Mouse (Mus musculus): ENCODE data around the gene Tango6. TPM values are rescaled to one million over a fixed set of nuclear protein-coding genes. Genes with fewer than 3 reads are reported as not detected.

Gene Tango6
- polyA plus RNA-seq, 1 experiment from 2014 or later, result 7.2 TPM

- Histone ChIP-seq H3K4me3 (ENCODE audit: low read depth, low read length) (no peak overlapping the region), H3K36me3 (ENCODE audit: control insufficient read depth, insufficient read depth, low read length) (no peaks in the 10 kb centered on the region), H3K9me3 (ENCODE audit: control insufficient read depth, low read length) (no peaks in the 10 kb centered on the region), H3K27ac (ENCODE audit: low read depth, low read length) (no peak overlapping the region), H3K4me2 (replicated peaks; ENCODE audit: low read depth, low read length) (no peak overlapping the region), H3K4me1 (replicated peaks; ENCODE audit: control insufficient read depth, insufficient read depth, low read length) (no peaks in the 10 kb centered on the region), H3K9ac (ENCODE audit: low read depth, low read length) (no peak overlapping the region), H3K27me3 (ENCODE audit: control insufficient read depth, insufficient read depth, low read length) (no peaks in the 10 kb centered on the region)
- DNase-seq (ENCODE audit: low spot score) (no peak), ATAC-seq (ENCODE audit: low FRiP score) (no peak)
- 88% methylated on average over 4 of the region's 4 CpGs for WGBS
Observed at GRCm38 (mm10) chr8:106643100-106643499, 39.8 kb upstream of the Tango6 start.

- Histone ChIP-seq H3K4me1 (replicated peaks; ENCODE audit: control insufficient read depth, insufficient read depth, low read length) (no peaks in the 10 kb centered on the region), H3K4me2 (replicated peaks; ENCODE audit: low read depth, low read length) (no peak overlapping the region), H3K27ac (ENCODE audit: low read depth, low read length) (no peak overlapping the region), H3K27me3 (ENCODE audit: control insufficient read depth, insufficient read depth, low read length) (no peaks in the 10 kb centered on the region), H3K9me3 (ENCODE audit: control insufficient read depth, low read length) (no peaks in the 10 kb centered on the region), H3K4me3 (ENCODE audit: low read depth, low read length) (no peak overlapping the region), H3K36me3 (ENCODE audit: control insufficient read depth, insufficient read depth, low read length) (no peaks in the 10 kb centered on the region), H3K9ac (ENCODE audit: low read depth, low read length) (no peak overlapping the region)
- ATAC-seq (ENCODE audit: low FRiP score), result no peak
- DNase-seq (ENCODE audit: low spot score), result no peak
- 79% methylated on average over 3 of the region's 3 CpGs for WGBS
Observed at GRCm38 (mm10) chr8:106644957-106645356, 37.9 kb upstream of the Tango6 start.

- Histone ChIP-seq H3K27ac (ENCODE audit: low read depth, low read length) (no peak overlapping the region), H3K4me2 (replicated peaks; ENCODE audit: low read depth, low read length) (no peak overlapping the region), H3K27me3 (ENCODE audit: control insufficient read depth, insufficient read depth, low read length) (no peaks in the 10 kb centered on the region), H3K9me3 (ENCODE audit: control insufficient read depth, low read length) (no peaks in the 10 kb centered on the region), H3K4me3 (ENCODE audit: low read depth, low read length) (no peak overlapping the region), H3K4me1 (replicated peaks; ENCODE audit: control insufficient read depth, insufficient read depth, low read length) (no peaks in the 10 kb centered on the region), H3K36me3 (ENCODE audit: control insufficient read depth, insufficient read depth, low read length) (no peaks in the 10 kb centered on the region), H3K9ac (ENCODE audit: low read depth, low read length) (no peak overlapping the region)
- no peak for DNase-seq (ENCODE audit: low spot score)
- WGBS, result 93% methylated on average over 2 of the region's 2 CpGs
- no peak for ATAC-seq (ENCODE audit: low FRiP score)
Observed at GRCm38 (mm10) chr8:106646153-106646552, 36.7 kb upstream of the Tango6 start.

GRCm38 (mm10) chr8:106646731-106647130 is 36.1 kb upstream of the Tango6 start:
- Histone ChIP-seq H3K4me1 (replicated peaks; ENCODE audit: control insufficient read depth, insufficient read depth, low read length) (no peaks in the 10 kb centered on the region), H3K9ac (ENCODE audit: low read depth, low read length) (no peak overlapping the region), H3K9me3 (ENCODE audit: control insufficient read depth, low read length) (no peaks in the 10 kb centered on the region), H3K4me2 (replicated peaks; ENCODE audit: low read depth, low read length) (no peak overlapping the region), H3K27me3 (ENCODE audit: control insufficient read depth, insufficient read depth, low read length) (no peaks in the 10 kb centered on the region), H3K36me3 (ENCODE audit: control insufficient read depth, insufficient read depth, low read length) (no peaks in the 10 kb centered on the region), H3K4me3 (ENCODE audit: low read depth, low read length) (no peak overlapping the region), H3K27ac (ENCODE audit: low read depth, low read length) (no peak overlapping the region)
- DNase-seq (ENCODE audit: low spot score) (no peak), ATAC-seq (ENCODE audit: low FRiP score) (no peak)
- 85% methylated on average over 5 of the region's 5 CpGs for WGBS

GRCm38 (mm10) chr8:106647387-106647786 is 35.5 kb upstream of the Tango6 start:
- no peaks in the 10 kb centered on the region for H3K36me3 ChIP-seq (ENCODE audit: control insufficient read depth, insufficient read depth, low read length)
- no peaks in the 10 kb centered on the region for H3K4me1 ChIP-seq (replicated peaks; ENCODE audit: control insufficient read depth, insufficient read depth, low read length)
- H3K27ac ChIP-seq (ENCODE audit: low read depth, low read length), result no peak overlapping the region
- H3K9me3 ChIP-seq (ENCODE audit: control insufficient read depth, low read length), result no peaks in the 10 kb centered on the region
- H3K4me3 ChIP-seq (ENCODE audit: low read depth, low read length), result no peak overlapping the region
- WGBS, result 48% methylated on average over 2 of the region's 2 CpGs
- DNase-seq (ENCODE audit: low spot score) (peak; percentile 83), ATAC-seq (ENCODE audit: low FRiP score) (no peak)
- H3K4me2 ChIP-seq (replicated peaks; ENCODE audit: low read depth, low read length), result no peak overlapping the region
- H3K9ac ChIP-seq (ENCODE audit: low read depth, low read length), result no peak overlapping the region
- no peaks in the 10 kb centered on the region for H3K27me3 ChIP-seq (ENCODE audit: control insufficient read depth, insufficient read depth, low read length)

GRCm38 (mm10) chr8:106648421-106648820 is 34.4 kb upstream of the Tango6 start:
- 91% methylated on average over 8 of the region's 8 CpGs for whole genome bisulfite sequencing
- no peaks in the 10 kb centered on the region for H3K4me1 ChIP-seq (replicated peaks; ENCODE audit: control insufficient read depth, insufficient read depth, low read length)
- no peak overlapping the region for H3K4me3 ChIP-seq (ENCODE audit: low read depth, low read length)
- no peak overlapping the region for H3K4me2 ChIP-seq (replicated peaks; ENCODE audit: low read depth, low read length)
- no peaks in the 10 kb centered on the region for H3K36me3 ChIP-seq (ENCODE audit: control insufficient read depth, insufficient read depth, low read length)
- H3K27me3 ChIP-seq (ENCODE audit: control insufficient read depth, insufficient read depth, low read length), result no peaks in the 10 kb centered on the region
- H3K9me3 ChIP-seq (ENCODE audit: control insufficient read depth, low read length), result no peaks in the 10 kb centered on the region
- H3K27ac ChIP-seq (ENCODE audit: low read depth, low read length), result no peak overlapping the region
- H3K9ac ChIP-seq (ENCODE audit: low read depth, low read length), result no peak overlapping the region
- ATAC-seq (ENCODE audit: low FRiP score) (no peak), DNase-seq (ENCODE audit: low spot score) (no peak)

GRCm38 (mm10) chr8:106651994-106652393 is 30.9 kb upstream of the Tango6 start:
- H3K4me3 ChIP-seq (ENCODE audit: low read depth, low read length), result no peak overlapping the region
- no peaks in the 10 kb centered on the region for H3K27me3 ChIP-seq (ENCODE audit: control insufficient read depth, insufficient read depth, low read length)
- no peaks in the 10 kb centered on the region for H3K9me3 ChIP-seq (ENCODE audit: control insufficient read depth, low read length)
- no peaks in the 10 kb centered on the region for H3K36me3 ChIP-seq (ENCODE audit: control insufficient read depth, insufficient read depth, low read length)
- ATAC-seq (ENCODE audit: low FRiP score) (no peak), DNase-seq (ENCODE audit: low spot score) (no peak)
- no peaks in the 10 kb centered on the region for H3K4me1 ChIP-seq (replicated peaks; ENCODE audit: control insufficient read depth, insufficient read depth, low read length)
- no peak overlapping the region for H3K27ac ChIP-seq (ENCODE audit: low read depth, low read length)
- H3K4me2 ChIP-seq (replicated peaks; ENCODE audit: low read depth, low read length), result no peak overlapping the region
- WGBS, result 96% methylated on average over 3 of the region's 3 CpGs
- no peak overlapping the region for H3K9ac ChIP-seq (ENCODE audit: low read depth, low read length)

- H3K4me3 ChIP-seq (ENCODE audit: low read depth, low read length), result no peak overlapping the region
- H3K9me3 ChIP-seq (ENCODE audit: control insufficient read depth, low read length), result no peaks in the 10 kb centered on the region
- no peak for DNase-seq (ENCODE audit: low spot score)
- ATAC-seq (ENCODE audit: low FRiP score), result no peak
- H3K27ac ChIP-seq (ENCODE audit: low read depth, low read length), result no peak overlapping the region
- H3K36me3 ChIP-seq (ENCODE audit: control insufficient read depth, insufficient read depth, low read length), result no peaks in the 10 kb centered on the region
- H3K4me1 ChIP-seq (replicated peaks; ENCODE audit: control insufficient read depth, insufficient read depth, low read length), result no peaks in the 10 kb centered on the region
- no peak overlapping the region for H3K9ac ChIP-seq (ENCODE audit: low read depth, low read length)
- H3K27me3 ChIP-seq (ENCODE audit: control insufficient read depth, insufficient read depth, low read length), result no peaks in the 10 kb centered on the region
- H3K4me2 ChIP-seq (replicated peaks; ENCODE audit: low read depth, low read length), result no peak overlapping the region
Observed at GRCm38 (mm10) chr8:106656046-106656445, 26.8 kb upstream of the Tango6 start.

- ATAC-seq (ENCODE audit: low FRiP score) (no peak), DNase-seq (ENCODE audit: low spot score) (no peak)
- 55% methylated on average over 2 of the region's 2 CpGs for WGBS
- H3K9ac ChIP-seq (ENCODE audit: low read depth, low read length), result no peak overlapping the region
- no peak overlapping the region for H3K4me3 ChIP-seq (ENCODE audit: low read depth, low read length)
- H3K36me3 ChIP-seq (ENCODE audit: control insufficient read depth, insufficient read depth, low read length), result no peaks in the 10 kb centered on the region
- no peak overlapping the region for H3K4me2 ChIP-seq (replicated peaks; ENCODE audit: low read depth, low read length)
- H3K27ac ChIP-seq (ENCODE audit: low read depth, low read length), result no peak overlapping the region
- no peaks in the 10 kb centered on the region for H3K27me3 ChIP-seq (ENCODE audit: control insufficient read depth, insufficient read depth, low read length)
- H3K9me3 ChIP-seq (ENCODE audit: control insufficient read depth, low read length), result no peaks in the 10 kb centered on the region
- H3K4me1 ChIP-seq (replicated peaks; ENCODE audit: control insufficient read depth, insufficient read depth, low read length), result no peaks in the 10 kb centered on the region
Observed at GRCm38 (mm10) chr8:106672786-106673185, 10.1 kb upstream of the Tango6 start.

All from hindbrain, embryonic 11.5 days (tissue).